Mouse (Mus musculus) adrenal gland (tissue): Measurements from ENCODE around the gene Nkd1.

ENCODE experiments used
- intact Hi-C: fragments of 180-260 bp; cut with DNase I; formaldehyde crosslinking; loops from one replicate; pipeline ENCODE4 v1.15.1; 2025

The Nkd1 gene

DNA sequence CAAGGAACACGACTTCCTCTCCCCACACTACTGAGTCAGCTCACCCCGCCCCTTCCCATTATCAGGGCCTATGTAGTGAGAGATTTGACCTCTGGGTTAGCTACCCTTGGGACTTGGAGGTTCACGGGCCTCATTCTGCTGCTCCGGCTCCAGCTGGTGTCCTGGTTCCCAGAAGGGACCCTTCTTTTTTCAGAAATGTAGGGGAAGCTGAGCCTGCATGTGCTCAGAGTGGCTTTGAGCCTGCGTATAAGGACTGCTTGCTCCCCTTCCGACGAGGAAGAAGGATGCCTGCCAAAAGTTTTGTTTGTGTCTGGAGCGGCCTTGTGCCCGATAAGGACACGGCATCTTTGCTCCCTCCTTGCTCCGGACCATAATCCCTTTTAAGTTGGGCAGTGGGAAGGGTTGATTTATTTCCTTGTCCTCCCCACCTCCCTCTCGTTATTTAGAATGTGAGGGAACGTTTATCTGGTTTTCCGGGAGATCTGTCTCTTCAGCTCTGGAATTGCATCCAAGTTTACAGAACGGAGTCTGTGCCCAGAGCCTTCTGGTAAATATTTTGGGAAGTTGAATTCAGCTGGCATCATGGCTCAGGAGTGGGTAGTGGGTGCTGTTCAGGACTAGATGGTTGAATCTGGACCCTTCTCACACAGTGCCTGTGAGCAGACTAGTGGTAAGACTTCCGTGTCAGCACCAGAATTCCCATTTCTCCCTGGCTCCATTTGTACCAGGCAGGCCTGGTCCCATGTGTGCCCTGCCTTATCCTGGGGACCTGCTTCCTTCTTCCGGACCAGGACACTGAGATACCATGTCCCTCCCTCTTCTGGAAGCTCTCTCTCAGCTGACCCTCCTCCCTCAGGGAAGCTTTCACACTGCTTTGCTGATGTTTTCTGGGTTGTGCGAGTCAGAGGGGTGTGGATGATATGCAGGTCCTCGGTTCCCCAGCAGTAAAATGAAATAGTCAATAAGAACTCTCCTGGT is 17.1 kb downstream of the Nkd1 start:
- intact Hi-C loops: no loop called here

DNA sequence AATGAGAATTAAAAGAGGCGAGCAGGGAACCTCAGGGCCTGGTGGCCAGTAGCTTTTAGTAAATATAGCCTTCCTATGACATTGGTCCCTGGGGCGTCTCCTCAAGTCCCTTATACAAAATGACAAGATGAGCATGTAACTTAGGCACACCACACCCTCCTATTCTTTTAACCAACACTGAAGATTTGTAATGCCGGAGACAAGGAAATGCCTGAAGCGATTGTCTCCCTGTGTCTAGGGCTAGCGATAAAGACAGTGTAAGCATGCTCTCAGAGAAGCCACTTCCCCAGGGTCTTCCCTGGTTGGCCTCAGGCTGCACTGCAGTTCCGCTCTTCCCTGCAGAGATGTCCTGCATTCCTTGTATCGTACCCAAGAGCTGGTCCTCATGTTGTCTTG is 17.8 kb downstream of the Nkd1 start:
- intact Hi-C loops: no loop called here

DNA sequence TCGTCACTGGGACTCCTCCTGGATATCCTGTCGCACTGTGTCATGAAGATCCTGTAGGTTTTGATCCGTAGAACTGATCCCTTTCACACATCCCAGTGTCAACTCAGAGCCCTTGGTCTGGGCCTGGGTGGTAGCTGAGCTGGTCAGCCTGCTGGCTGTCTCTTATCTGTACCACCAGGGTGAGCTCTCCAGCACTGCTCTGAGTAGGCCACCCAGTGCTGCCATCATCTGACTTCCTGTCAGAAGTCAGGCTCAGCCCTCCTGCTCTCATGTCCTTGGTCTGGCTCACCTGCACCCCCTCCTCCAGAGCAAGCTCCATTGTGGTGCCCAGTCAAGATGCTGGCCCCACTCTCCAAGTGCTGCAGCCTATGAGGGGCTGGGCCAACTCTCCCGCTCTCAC is 18.8 kb downstream of the Nkd1 start:
- intact Hi-C loops: no loop called here

- intact Hi-C loops: no loop called here
Observed at GRCm38 (mm10) chr8:88542596-88543213, 21.6 kb downstream of the Nkd1 start.

- intact Hi-C loops: no loop called here
Observed at GRCm38 (mm10) chr8:88544677-88545076, 23.5 kb downstream of the Nkd1 start.

- intact Hi-C loops: no loop called here
Observed at GRCm38 (mm10) chr8:88545441-88545840, 24.3 kb downstream of the Nkd1 start.

DNA sequence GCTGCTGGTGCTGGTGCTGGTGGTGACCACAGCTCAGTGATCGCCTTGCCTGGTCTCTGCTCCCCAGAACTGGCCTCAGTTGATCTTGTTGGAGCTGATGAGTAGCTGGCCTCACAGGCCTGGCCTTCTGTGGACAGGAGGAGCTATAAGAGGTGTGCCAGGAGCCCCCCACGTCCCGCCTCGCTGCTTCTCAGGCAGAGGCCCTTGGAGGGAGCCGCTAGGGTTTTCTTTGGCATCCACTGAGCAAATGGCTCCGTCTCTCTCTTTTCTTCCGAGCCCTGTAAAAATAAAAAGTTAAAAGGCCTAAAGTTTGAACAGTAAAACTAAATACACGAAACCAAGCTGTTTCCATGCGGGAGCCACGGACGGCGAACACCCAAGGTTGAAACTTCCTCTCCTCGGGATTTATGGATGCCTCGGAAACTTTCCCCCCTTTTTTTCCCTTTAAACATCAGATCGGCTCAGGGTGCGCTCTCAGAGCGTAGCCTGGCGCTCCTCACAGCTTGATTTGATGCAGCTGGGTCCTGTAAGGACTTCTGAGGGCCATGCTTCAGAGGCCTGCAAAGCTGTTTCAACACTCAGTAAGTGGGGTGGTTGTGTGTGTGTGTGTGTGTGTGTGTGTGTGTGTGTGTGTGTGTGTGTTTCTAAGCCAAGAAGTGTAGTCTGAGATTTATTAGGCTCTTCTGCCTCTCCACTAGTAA is 25.0 kb downstream of the Nkd1 start:
- intact Hi-C loops: no loop called here

DNA sequence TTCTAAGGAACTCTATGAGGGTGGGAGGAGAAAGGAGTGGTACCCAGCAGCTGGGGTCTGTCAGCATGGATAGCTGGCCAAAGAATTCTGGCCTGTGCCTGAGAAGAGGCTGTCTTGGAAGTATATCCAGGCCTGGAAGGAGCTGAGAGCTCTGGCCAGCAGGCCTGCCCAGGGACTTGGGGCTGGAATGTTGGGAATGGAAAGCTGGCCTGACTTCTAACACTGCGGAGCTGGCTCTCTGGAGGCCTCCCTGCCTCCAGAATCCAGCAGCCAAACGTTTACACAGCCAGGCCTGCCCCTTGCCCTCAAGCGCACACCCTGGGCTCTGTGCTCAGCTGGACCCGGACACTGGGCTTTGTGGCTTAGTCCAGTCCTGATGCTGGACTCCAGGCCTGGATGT is 34.5 kb downstream of the Nkd1 start:
- intact Hi-C loops: no loop called here

- intact Hi-C loops: no loop called here
Observed at GRCm38 (mm10) chr8:88559985-88560473, 38.9 kb downstream of the Nkd1 start.

- intact Hi-C loops: no loop called here
Observed at GRCm38 (mm10) chr8:88561402-88561801, 40.2 kb downstream of the Nkd1 start.

DNA sequence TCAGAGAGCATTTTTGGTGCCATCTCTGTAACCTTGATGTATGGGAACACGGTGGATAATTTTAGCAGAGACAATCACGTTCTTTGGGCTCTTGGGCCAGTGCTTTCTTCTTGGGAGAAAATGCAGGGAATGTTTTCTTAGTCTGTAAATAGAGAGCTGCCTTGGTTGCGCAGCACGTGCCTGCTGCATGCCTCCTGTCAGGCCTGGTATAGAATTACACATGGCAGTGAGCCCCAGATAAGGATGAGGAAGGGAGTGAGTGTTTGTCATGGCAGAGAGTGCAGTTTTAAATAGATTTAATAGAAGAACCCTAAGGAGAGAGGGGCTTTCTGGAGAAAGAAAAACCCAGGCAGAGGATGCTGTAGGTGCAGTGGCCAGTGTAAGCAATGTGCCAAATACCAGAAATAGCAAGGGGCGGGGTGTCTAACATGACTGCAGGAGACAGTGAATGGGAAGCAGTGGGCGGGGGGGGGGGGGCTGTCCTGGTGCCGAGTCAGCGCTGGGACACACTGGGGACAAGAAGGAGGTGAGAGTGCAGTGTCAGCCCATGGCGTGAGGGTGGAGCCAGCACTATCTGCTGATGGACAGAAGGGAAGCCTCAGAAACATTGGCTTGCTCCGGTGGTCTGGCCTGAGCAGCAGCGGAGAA is 43.2 kb downstream of the Nkd1 start:
- intact Hi-C loops: no loop called here

- intact Hi-C loops: no loop called here
Observed at GRCm38 (mm10) chr8:88566119-88566518, 45.0 kb downstream of the Nkd1 start.

GRCm38 (mm10) chr8:88567314-88568121 is 46.4 kb downstream of the Nkd1 start:
- intact Hi-C loops: no loop called here

DNA sequence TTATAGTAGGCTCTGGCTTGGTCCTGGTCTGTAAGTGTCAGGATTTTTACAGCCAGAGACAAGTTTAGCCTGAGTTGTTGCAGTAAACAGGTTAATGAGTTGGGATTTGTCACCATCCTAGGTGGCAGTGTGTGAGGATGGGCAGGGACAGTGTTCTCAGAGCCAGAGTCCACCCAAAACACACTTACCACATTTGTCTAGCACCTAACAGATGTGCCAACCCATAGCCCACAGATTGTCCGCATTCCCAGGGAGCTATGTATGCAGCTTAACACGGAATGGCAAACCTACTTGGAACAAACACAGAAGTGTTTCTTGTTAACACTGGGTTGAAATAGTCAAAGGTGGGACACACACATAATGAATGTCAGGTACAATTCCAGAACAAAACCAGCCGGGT is 47.1 kb downstream of the Nkd1 start:
- intact Hi-C loops: no loop called here

- intact Hi-C loops: no loop called here
Observed at GRCm38 (mm10) chr8:88569366-88569765, 48.2 kb downstream of the Nkd1 start.

GRCm38 (mm10) chr8:88570293-88570998 is 49.3 kb downstream of the Nkd1 start:
- intact Hi-C loops: no loop called here

DNA sequence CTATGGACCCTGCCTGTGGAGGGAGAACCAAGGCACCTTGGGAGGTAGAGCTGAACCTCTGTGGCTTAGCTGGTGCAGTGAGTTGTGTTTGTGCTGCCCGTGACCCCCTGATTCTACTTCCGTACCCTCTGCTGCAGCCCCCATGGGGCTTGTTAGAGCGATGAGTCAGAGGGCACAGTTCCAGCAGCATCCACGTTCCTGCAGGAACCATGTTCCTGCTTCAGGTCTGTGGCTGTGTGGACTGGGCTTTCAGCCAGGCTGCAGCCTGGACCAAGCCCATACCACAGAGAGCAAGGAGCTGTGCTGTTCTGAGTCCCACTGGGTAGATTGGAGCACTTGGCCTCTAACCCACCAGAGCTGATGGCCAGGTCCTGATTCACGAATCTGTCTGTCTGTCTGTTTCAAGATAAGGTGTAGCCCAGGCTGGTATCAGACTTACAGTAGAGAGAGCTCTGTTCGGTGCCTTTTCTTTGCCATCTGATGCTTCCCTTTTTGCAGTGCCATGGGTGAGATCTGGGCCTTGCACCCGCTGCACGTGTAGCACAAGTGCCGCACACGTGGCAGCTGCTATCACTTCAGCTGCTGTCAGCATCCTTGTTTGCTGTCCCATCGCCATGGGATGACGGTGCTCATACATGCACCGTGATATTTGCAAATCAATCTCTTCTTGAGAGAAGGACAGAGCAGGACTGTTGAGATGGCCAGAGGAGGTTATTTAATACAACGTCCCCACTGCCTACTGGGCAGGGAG is 50.5 kb downstream of the Nkd1 start:
- intact Hi-C loops: no loop called here

- intact Hi-C loops: no loop called here
Observed at GRCm38 (mm10) chr8:88572185-88572909, 51.2 kb downstream of the Nkd1 start.
